Mouse (Mus musculus) C2C12 (cell line): ENCODE results near the gene Ptcra.
A peak's percentile ranks its signal among the peaks of the same experiment; 100 is the strongest.

Experiments
- CEBPB ChIP-seq: IDR thresholded peaks from one replicate; pipeline ENCODE4 v1.6.1; 2011; ENCODE audit warnings: low read depth, mild to moderate bottlenecking, control low read depth, moderate library complexity
- CTCF ChIP-seq: IDR thresholded peaks from one replicate; pipeline ENCODE4 v1.5.1; 2011; ENCODE audit not compliant: control insufficient read depth, insufficient read depth, insufficient read length
- FOSL1 ChIP-seq: IDR thresholded peaks from one replicate; pipeline ENCODE4 v1.8.0; 2011; ENCODE audit warnings: mild to moderate bottlenecking, low read length; ENCODE audit not compliant: poor library complexity, insufficient read depth, severe bottlenecking
- MAX ChIP-seq: IDR thresholded peaks from one replicate; pipeline ENCODE4 v1.6.1; 2011; ENCODE audit warnings: mild to moderate bottlenecking, control low read depth
- MYOD1 ChIP-seq: IDR thresholded peaks from one replicate; pipeline ENCODE4 v1.6.1; 2011; ENCODE audit warnings: low read depth; ENCODE audit not compliant: control insufficient read depth, insufficient read length
- USF1 ChIP-seq: IDR thresholded peaks from one replicate; pipeline ENCODE4 v1.6.1; 2011; ENCODE audit warnings: low read depth, mild to moderate bottlenecking, control low read depth, moderate library complexity

DNA sequence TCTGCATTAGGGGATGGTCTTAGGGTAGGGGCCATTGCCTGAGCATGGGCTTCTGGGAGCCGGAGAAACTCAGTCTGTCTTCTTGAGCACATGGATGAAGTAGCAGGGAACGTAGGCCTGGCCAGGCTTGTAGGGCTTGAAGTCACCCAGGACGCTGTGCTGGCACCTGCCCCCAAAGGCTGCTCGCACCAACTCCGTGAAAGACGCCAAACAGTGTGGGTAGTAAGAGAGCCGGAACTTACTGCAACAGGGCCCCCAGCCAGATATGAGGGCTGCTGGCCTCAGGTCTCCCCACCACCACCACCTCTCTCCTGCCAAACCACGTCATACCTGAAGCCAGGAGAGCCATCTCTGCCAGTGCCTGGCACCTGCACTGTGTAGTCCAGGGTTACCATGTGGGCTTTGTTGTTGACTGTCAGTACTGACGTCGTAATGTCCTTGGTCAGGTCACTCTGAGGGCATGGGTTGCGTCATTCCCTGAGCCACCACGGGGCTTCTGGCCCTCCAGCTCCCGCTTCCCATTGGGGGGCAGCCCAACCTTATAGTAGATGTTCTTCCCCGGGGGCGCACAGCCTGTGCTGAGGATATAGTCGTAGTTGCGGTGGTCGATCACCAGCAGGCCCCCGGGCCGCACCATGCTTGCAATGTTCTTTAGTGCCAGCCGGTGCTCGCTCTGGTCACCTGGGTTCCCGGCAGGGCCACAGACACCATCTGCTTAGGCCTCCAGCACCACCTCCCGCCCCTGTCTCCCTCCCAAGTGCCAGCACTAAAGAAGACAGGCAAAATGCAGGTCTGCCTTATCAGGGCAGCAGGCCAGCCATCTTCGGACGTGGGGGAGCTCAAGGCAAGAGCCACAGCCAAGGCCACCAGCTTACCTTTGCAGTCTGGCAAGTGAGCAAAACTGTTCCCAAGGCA is 37.5 kb downstream of the Ptcra start:
- TF ChIP-seq USF1 (no peak), CTCF (no peak), MYOD1 (no peak), FOSL1 (no peak), MAX (no peak), CEBPB (peak; percentile 10)
